Mouse (Mus musculus): ENCODE results near the gene Sprn. TPM values are rescaled to one million over a fixed set of nuclear protein-coding genes. Genes with fewer than 3 reads are reported as not detected.

The Sprn gene
- polyA plus RNA-seq, 1 experiment from 2014 or later = 1.2 TPM

GRCm38 (mm10) chr7:140121338-140121910 is 33.3 kb downstream of the Sprn start:
- Histone ChIP-seq H3K27me3 (no peaks in the 10 kb centered on the region), H3K36me3 (no peaks in the 10 kb centered on the region), H3K4me2 (replicated peaks) (no peak overlapping the region), H3K9me3 (no peaks in the 10 kb centered on the region), H3K4me1 (no peaks in the 10 kb centered on the region), H3K9ac (no peak overlapping the region), H3K27ac (no peak overlapping the region), H3K4me3 (no peak overlapping the region)
- WGBS = 71% methylated on average over 13 of the region's 13 CpGs
- ATAC-seq (ENCODE audit: insufficient number of reproducible peaks, insufficient read depth, low FRiP score, low TSS enrichment) = no peak

GRCm38 (mm10) chr7:140120484-140120883 is 34.2 kb downstream of the Sprn start:
- H3K4me1 ChIP-seq = no peaks in the 10 kb centered on the region
- no peaks in the 10 kb centered on the region for H3K27me3 ChIP-seq
- no peaks in the 10 kb centered on the region for H3K9me3 ChIP-seq
- H3K27ac ChIP-seq = no peak overlapping the region
- H3K4me2 ChIP-seq (replicated peaks) = no peak overlapping the region
- WGBS = 91% methylated on average over 2 of the region's 2 CpGs
- no peak overlapping the region for H3K4me3 ChIP-seq
- no peaks in the 10 kb centered on the region for H3K36me3 ChIP-seq
- ATAC-seq (ENCODE audit: insufficient number of reproducible peaks, insufficient read depth, low FRiP score, low TSS enrichment) = no peak
- no peak overlapping the region for H3K9ac ChIP-seq

- Histone ChIP-seq H3K4me3 (peak within 1 kb of the TSS; percentile 74), H3K36me3 (peaks cover 14% of the 10 kb centered on the region), H3K27ac (peak within 1 kb of the TSS; percentile 72), H3K4me1 (peaks cover 4% of the 10 kb centered on the region; the same call in 1 of the 2 replicates), H3K27me3 (no peaks in the 10 kb centered on the region), H3K9ac (peak within 1 kb of the TSS; percentile 73), H3K4me2 (replicated peaks) (peak within 1 kb of the TSS; percentile 65), H3K9me3 (no peaks in the 10 kb centered on the region)
- peak; percentile 87 for ATAC-seq (ENCODE audit: insufficient number of reproducible peaks, insufficient read depth, low FRiP score, low TSS enrichment)
- 4% methylated on average over 28 of the region's 28 CpGs for WGBS
These were observed 38.2 kb downstream of the Sprn start, which contains the start of gene Echs1 for GRCm38 (mm10) chr7:140116329-140117054. TSS of gene Echs1 (minus strand) at chr7:140116476.

GRCm38 (mm10) chr7:140115583-140116328 is 38.9 kb downstream of the Sprn start, which contains the start of gene Paox:
TSS of gene Paox (plus strand) at chr7:140115799.
- peaks cover 4% of the 10 kb centered on the region; the same call in 1 of the 2 replicates for H3K4me1 ChIP-seq
- 3% methylated on average over 23 of the region's 23 CpGs for WGBS
- H3K36me3 ChIP-seq = peaks cover 22% of the 10 kb centered on the region
- no peaks in the 10 kb centered on the region for H3K9me3 ChIP-seq
- peak within 1 kb of the TSS; percentile 74 for H3K4me3 ChIP-seq
- H3K4me2 ChIP-seq (replicated peaks) = peak within 1 kb of the TSS; percentile 65
- H3K27ac ChIP-seq = peak within 1 kb of the TSS; percentile 72
- H3K27me3 ChIP-seq = no peaks in the 10 kb centered on the region
- ATAC-seq (ENCODE audit: insufficient number of reproducible peaks, insufficient read depth, low FRiP score, low TSS enrichment) = peak; percentile 78
- H3K9ac ChIP-seq = peak within 1 kb of the TSS; percentile 73

GRCm38 (mm10) chr7:140111943-140112342 is 42.7 kb downstream of the Sprn start:
- Histone ChIP-seq H3K27ac (no peak overlapping the region), H3K36me3 (peaks cover 59% of the 10 kb centered on the region), H3K4me2 (replicated peaks) (no peak overlapping the region), H3K9ac (no peak overlapping the region), H3K27me3 (no peaks in the 10 kb centered on the region), H3K4me3 (no peak overlapping the region), H3K9me3 (no peaks in the 10 kb centered on the region), H3K4me1 (peaks cover 4% of the 10 kb centered on the region; the same call in 1 of the 2 replicates)
- ATAC-seq (ENCODE audit: insufficient number of reproducible peaks, insufficient read depth, low FRiP score, low TSS enrichment) = no peak
- 79% methylated on average over 3 of the region's 3 CpGs for WGBS

GRCm38 (mm10) chr7:140104009-140104408 is 50.7 kb downstream of the Sprn start:
- 57% methylated on average over 4 of the region's 4 CpGs for WGBS

GRCm38 (mm10) chr7:140101993-140102860 is 52.5 kb downstream of the Sprn start, which contains the start of gene Fuom:
TSS of gene Fuom (minus strand) at chr7:140102441.
- H3K36me3 ChIP-seq = peaks cover 20% of the 10 kb centered on the region
- ATAC-seq (ENCODE audit: insufficient number of reproducible peaks, insufficient read depth, low FRiP score, low TSS enrichment) = peak; percentile 80
- peak within 1 kb of the TSS; percentile 43 for H3K4me3 ChIP-seq
- no peaks in the 10 kb centered on the region for H3K9me3 ChIP-seq
- WGBS = 2% methylated on average over 30 of the region's 30 CpGs
- peak within 1 kb of the TSS; percentile 69 for H3K4me2 ChIP-seq (replicated peaks)
- H3K9ac ChIP-seq = peak within 1 kb of the TSS; percentile 63
- no peaks in the 10 kb centered on the region for H3K27me3 ChIP-seq
- peaks cover 8% of the 10 kb centered on the region; the same call in 1 of the 2 replicates for H3K4me1 ChIP-seq
- no peak within 1 kb of the TSS for H3K27ac ChIP-seq

More at GRCm38 (mm10) chr7:140104009-140104408, 50.7 kb downstream of the Sprn start:
- Histone ChIP-seq H3K9me3 (no peaks in the 10 kb centered on the region), H3K9ac (no peak overlapping the region), H3K4me2 (replicated peaks) (no peak overlapping the region), H3K36me3 (peaks cover 38% of the 10 kb centered on the region), H3K4me3 (no peak overlapping the region), H3K27ac (no peak overlapping the region), H3K27me3 (no peaks in the 10 kb centered on the region), H3K4me1 (peaks cover 8% of the 10 kb centered on the region; the same call in 1 of the 2 replicates)
- ATAC-seq (ENCODE audit: insufficient number of reproducible peaks, insufficient read depth, low FRiP score, low TSS enrichment) = no peak

- Histone ChIP-seq H3K9me3 (no peaks in the 10 kb centered on the region), H3K36me3 (peaks cover 15% of the 10 kb centered on the region), H3K27ac (no peak overlapping the region), H3K27me3 (no peaks in the 10 kb centered on the region), H3K4me1 (peaks cover 8% of the 10 kb centered on the region; the same call in 1 of the 2 replicates), H3K4me2 (replicated peaks) (peak overlapping the region; percentile 69), H3K4me3 (peak overlapping the region; percentile 43), H3K9ac (peak overlapping the region; percentile 63; the same call in 1 of the 2 replicates)
- whole genome bisulfite sequencing = 72% methylated on average over 10 of the region's 10 CpGs
- no peak for ATAC-seq (ENCODE audit: insufficient number of reproducible peaks, insufficient read depth, low FRiP score, low TSS enrichment)
These were observed 53.2 kb downstream of the Sprn start for GRCm38 (mm10) chr7:140101498-140101897.

Other genes starting within 250 kb of the Sprn start
- gene Utf1, start 211.1 kb downstream of the Sprn start, polyA plus RNA-seq (2016; fragmentation: Nextera tagmentation; extraction: Ambion mirVana) = 0.22 TPM in 1 of 2 replicates, not detected in the other
- gene 6430531B16Rik, start 176.1 kb downstream of the Sprn start, polyA plus RNA-seq (2016; fragmentation: Nextera tagmentation; extraction: Ambion mirVana) = 0.14 and 0.92 TPM in 2 replicates
- gene Adam8, start 162.3 kb downstream of the Sprn start, polyA plus RNA-seq (2016; fragmentation: Nextera tagmentation; extraction: Ambion mirVana) = 2.3 and 2.8 TPM in 2 replicates
- 37.9 and 39.6 TPM in 2 replicates for gene Zfp511, start 118.5 kb downstream of the Sprn start, polyA plus RNA-seq (2016; fragmentation: Nextera tagmentation; extraction: Ambion mirVana)
- 73.8 and 82.9 TPM in 2 replicates for gene Tubgcp2, start 118.2 kb downstream of the Sprn start, polyA plus RNA-seq (2016; fragmentation: Nextera tagmentation; extraction: Ambion mirVana)
- 0.47 and 0.59 TPM in 2 replicates for gene Msx3, start 105.8 kb downstream of the Sprn start, polyA plus RNA-seq (2016; fragmentation: Nextera tagmentation; extraction: Ambion mirVana)
- 2.6 and 2.7 TPM in 2 replicates for gene Caly, start 72.3 kb downstream of the Sprn start, polyA plus RNA-seq (2016; fragmentation: Nextera tagmentation; extraction: Ambion mirVana)
- not detected in 2 replicates for gene Prap1, start 61.5 kb downstream of the Sprn start, polyA plus RNA-seq (2016; fragmentation: Nextera tagmentation; extraction: Ambion mirVana)
- gene Fuom, start 52.4 kb downstream of the Sprn start, polyA plus RNA-seq (2016; fragmentation: Nextera tagmentation; extraction: Ambion mirVana) = 22.0 and 27.1 TPM in 2 replicates
- 19.1 and 20.8 TPM in 2 replicates for gene Paox, start 39.1 kb downstream of the Sprn start, polyA plus RNA-seq (2016; fragmentation: Nextera tagmentation; extraction: Ambion mirVana)
- 172 and 173 TPM in 2 replicates for gene Echs1, start 38.4 kb downstream of the Sprn start, polyA plus RNA-seq (2016; fragmentation: Nextera tagmentation; extraction: Ambion mirVana)
- 26.1 and 30.5 TPM in 2 replicates for gene Mtg1, start 17.3 kb downstream of the Sprn start, polyA plus RNA-seq (2016; fragmentation: Nextera tagmentation; extraction: Ambion mirVana)
- not detected in 2 replicates for gene Olfr522, start 9.9 kb upstream of the Sprn start, polyA plus RNA-seq (2016; fragmentation: Nextera tagmentation; extraction: Ambion mirVana)
- gene Olfr523, start 18.3 kb upstream of the Sprn start, polyA plus RNA-seq (2016; fragmentation: Nextera tagmentation; extraction: Ambion mirVana) = not detected in 2 replicates
- gene Olfr524, start 51.1 kb upstream of the Sprn start, polyA plus RNA-seq (2016; fragmentation: Nextera tagmentation; extraction: Ambion mirVana) = not detected in 2 replicates
- gene Cd163l1, start 63.4 kb upstream of the Sprn start, polyA plus RNA-seq (2016; fragmentation: Nextera tagmentation; extraction: Ambion mirVana) = not detected in 2 replicates
- gene 5830411N06Rik, start 92.4 kb upstream of the Sprn start, polyA plus RNA-seq (2016; fragmentation: Nextera tagmentation; extraction: Ambion mirVana) = not detected in 2 replicates
- not detected in 2 replicates for gene Olfr525, start 166.0 kb upstream of the Sprn start, polyA plus RNA-seq (2016; fragmentation: Nextera tagmentation; extraction: Ambion mirVana)
- not detected in 2 replicates for gene Olfr527, start 179.1 kb upstream of the Sprn start, polyA plus RNA-seq (2016; fragmentation: Nextera tagmentation; extraction: Ambion mirVana)
- gene Olfr60, start 206.8 kb upstream of the Sprn start, polyA plus RNA-seq (2016; fragmentation: Nextera tagmentation; extraction: Ambion mirVana) = not detected in 2 replicates
- 0.15 TPM in 1 of 2 replicates, not detected in the other for gene Olfr530, start 221.5 kb upstream of the Sprn start, polyA plus RNA-seq (2016; fragmentation: Nextera tagmentation; extraction: Ambion mirVana)
- gene Olfr531, start 248.0 kb upstream of the Sprn start, polyA plus RNA-seq (2016; fragmentation: Nextera tagmentation; extraction: Ambion mirVana) = not detected in 2 replicates